Mouse (Mus musculus) thymus, adult 2 months (tissue): ENCODE data around the gene Jdp2.

Experiments used
- CTCF ChIP-seq: fragments of 200-500 bp; IDR thresholded peaks from 2 replicates; pipeline ENCODE4 v1.5.1; 2012; ENCODE audit warnings: mild to moderate bottlenecking, control low read depth, low read length, moderate library complexity, borderline replicate concordance; ENCODE audit not compliant: control insufficient read depth, poor library complexity, insufficient read depth; ENCODE audit errors: extremely low read depth
- POLR2A ChIP-seq: fragments of 200-500 bp; IDR thresholded peaks from 2 replicates; pipeline ENCODE4 v1.6.1; 2012; ENCODE audit warnings: mild to moderate bottlenecking, low read length, control low read depth, moderate library complexity; ENCODE audit not compliant: control insufficient read depth, poor library complexity, insufficient read depth; ENCODE audit errors: extremely low read depth

DNA sequence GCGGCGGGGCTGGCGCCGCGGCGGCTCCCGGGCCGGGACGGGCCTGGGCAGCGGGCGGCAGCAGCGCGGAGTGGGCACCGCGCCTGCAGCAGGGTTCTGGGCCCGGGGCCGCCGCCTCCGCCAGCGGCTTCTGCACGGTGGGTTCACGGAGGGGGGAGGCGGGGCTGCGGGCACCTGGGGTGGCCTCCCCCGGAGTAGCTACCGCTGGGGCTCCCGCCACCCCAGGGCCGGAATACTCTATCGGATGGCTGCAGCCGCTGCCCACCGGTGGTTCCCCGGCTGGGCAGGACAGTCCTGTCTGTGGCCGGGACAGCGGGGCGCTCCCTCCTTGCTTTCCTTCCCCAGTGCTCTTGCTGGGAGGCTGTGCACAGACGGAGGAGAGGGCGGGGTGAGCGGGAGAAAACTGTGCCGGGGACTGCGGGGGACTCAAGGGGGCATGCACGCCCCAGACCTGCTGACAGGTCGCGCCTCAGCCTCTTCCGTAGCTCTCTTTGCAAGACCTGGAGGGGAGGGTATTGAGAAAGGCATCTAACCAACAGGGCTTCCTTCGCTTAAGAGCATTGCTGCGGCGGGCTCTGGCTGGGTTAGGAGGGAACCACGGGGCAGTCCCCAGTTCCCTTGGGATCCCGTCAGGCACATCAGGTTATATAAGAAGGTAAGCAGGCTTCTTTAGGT is 788 bp downstream of the Jdp2 start:
- TF ChIP-seq POLR2A, result no peak
- no peak for TF ChIP-seq CTCF
